Mouse (Mus musculus) CH12.LX (cell line): ENCODE measurements around the gene Arl6ip5. TPM values are rescaled to one million over a fixed set of nuclear protein-coding genes. Genes with fewer than 3 reads are reported as not detected.

Experiments
- DNase-seq: peaks from one replicate; pipeline ENCODE4 v3.0.0-alpha.2; 2013; ENCODE audit errors: extremely low read depth
- H3K27ac ChIP-seq: 2 replicates; pipeline ENCODE4 v1.5.1; 2012; ENCODE audit warnings: low read depth, mild to moderate bottlenecking, control low read depth, moderate library complexity; ENCODE audit not compliant: insufficient read depth
- H3K27me3 ChIP-seq: replicated peaks from 2 replicates; pipeline ENCODE3; 2012; ENCODE audit warnings: inconsistent platforms
- H3K36me3 ChIP-seq, 2 experiments: replicated peaks in 1 of 2; 2 replicates each; pipeline versions ENCODE3 to v1.6.1; 2012; ENCODE audit warnings: inconsistent platforms in 1 of 2, low read length in 1 of 2, mild to moderate bottlenecking in 1 of 2, mixed read lengths in 1 of 2, moderate library complexity in 1 of 2; ENCODE audit not compliant: control insufficient read depth in 1 of 2, insufficient read depth in 1 of 2
- H3K4me1 ChIP-seq, 2 experiments: 2 replicates each; pipeline ENCODE4 v1.6.1; 2012; ENCODE audit warnings: inconsistent platforms in 1 of 2, moderate library complexity in 1 of 2; ENCODE audit not compliant: insufficient read depth in 2 of 2, control insufficient read depth in 1 of 2
- H3K4me2 ChIP-seq: 2 replicates; pipeline ENCODE4 v1.6.1; 2012; ENCODE audit warnings: low read depth, mild to moderate bottlenecking, control low read depth; ENCODE audit not compliant: poor library complexity, insufficient read depth, severe bottlenecking
- H3K4me3 ChIP-seq, 3 experiments: fragments of 150-350 bp in 1 of 3; sonication (generic) in 1 of 3; replicated peaks in 1 of 3; 2 replicates each; pipeline versions ENCODE3 to v1.5.1; 2011 to 2012; ENCODE audit warnings: low read depth in 2 of 3, low read length in 2 of 3, mild to moderate bottlenecking in 2 of 3, moderate library complexity in 2 of 3, control low read depth in 1 of 3, improper control_type of control experiment in 1 of 3, inconsistent platforms in 1 of 3, mixed read lengths in 1 of 3; ENCODE audit not compliant: poor library complexity in 1 of 3
- H3K79me2 ChIP-seq: replicated peaks from 2 replicates; pipeline ENCODE4 v1.6.1; 2012; ENCODE audit warnings: mild to moderate bottlenecking, moderate library complexity; ENCODE audit not compliant: control insufficient read depth, poor library complexity, insufficient read depth, severe bottlenecking; ENCODE audit errors: extremely low read depth
- H3K9ac ChIP-seq: 2 replicates; pipeline ENCODE4 v1.6.1; 2012; ENCODE audit warnings: low read depth, mild to moderate bottlenecking, control low read depth, moderate library complexity; ENCODE audit not compliant: insufficient read depth
- H3K9me3 ChIP-seq: replicated peaks from 2 replicates; pipeline ENCODE3; 2012; ENCODE audit warnings: low read length, inconsistent platforms, mixed read lengths
- BHLHE40 ChIP-seq: IDR thresholded peaks from 2 replicates; pipeline ENCODE4 v1.6.1; 2011; ENCODE audit warnings: mild to moderate bottlenecking, low read depth, low read length, improper control_type of control experiment
- CHD1 ChIP-seq: IDR thresholded peaks from 2 replicates; pipeline ENCODE4 v1.6.1; 2012; ENCODE audit warnings: low read depth, low read length, improper control_type of control experiment, inconsistent platforms
- CHD2 ChIP-seq: IDR thresholded peaks from 2 replicates; pipeline ENCODE4 v1.6.1; 2011; ENCODE audit warnings: low read length, improper control_type of control experiment
- CTCF ChIP-seq, 2 experiments: IDR thresholded peaks in 1 of 2; conservative IDR thresholded peaks in 1 of 2; 2 replicates each; pipeline ENCODE4 v1.5.1; 2011 to 2012; ENCODE audit warnings: low read depth in 2 of 2, low read length in 2 of 2, improper control_type of control experiment in 1 of 2, inconsistent platforms in 1 of 2, mild to moderate bottlenecking in 1 of 2, moderate library complexity in 1 of 2
- E2F4 ChIP-seq: IDR thresholded peaks from 2 replicates; pipeline ENCODE4 v1.6.1; 2011; ENCODE audit warnings: low read depth, low read length, improper control_type of control experiment; ENCODE audit not compliant: insufficient replicate concordance
- ELF1 ChIP-seq: IDR thresholded peaks from 2 replicates; pipeline ENCODE4 v1.6.1; 2014; ENCODE audit warnings: low read depth, mild to moderate bottlenecking, inconsistent platforms, low read length, improper control_type of control experiment
- ETS1 ChIP-seq: conservative IDR thresholded peaks from 2 replicates; pipeline ENCODE4 v1.6.1; 2012; ENCODE audit warnings: low read depth, mild to moderate bottlenecking, inconsistent platforms, low read length, improper control_type of control experiment, moderate library complexity
- GABPA ChIP-seq: IDR thresholded peaks from 2 replicates; pipeline ENCODE4 v1.6.1; 2012; ENCODE audit warnings: low read depth, low read length, improper control_type of control experiment, inconsistent platforms; ENCODE audit not compliant: insufficient replicate concordance
- IRF4 ChIP-seq: IDR thresholded peaks from 2 replicates; pipeline ENCODE4 v1.6.1; 2014; ENCODE audit warnings: low read depth, mild to moderate bottlenecking, inconsistent platforms, low read length, improper control_type of control experiment
- JUND ChIP-seq: conservative IDR thresholded peaks from 2 replicates; pipeline ENCODE4 v1.6.1; 2011; ENCODE audit warnings: low read depth, low read length, improper control_type of control experiment
- KAT2A ChIP-seq: IDR thresholded peaks from 2 replicates; pipeline ENCODE4 v1.6.1; 2012; ENCODE audit warnings: low read length, improper control_type of control experiment, inconsistent platforms; ENCODE audit not compliant: insufficient replicate concordance
- MAX ChIP-seq: IDR thresholded peaks from 2 replicates; pipeline ENCODE4 v1.6.1; 2011; ENCODE audit warnings: low read length, improper control_type of control experiment
- MAZ ChIP-seq: IDR thresholded peaks from 2 replicates; pipeline ENCODE4 v1.6.1; 2012; ENCODE audit warnings: low read depth, mild to moderate bottlenecking, inconsistent platforms, low read length, improper control_type of control experiment, moderate library complexity
- MXI1 ChIP-seq: IDR thresholded peaks from 2 replicates; pipeline ENCODE4 v1.6.1; 2011; ENCODE audit warnings: mild to moderate bottlenecking, low read depth, low read length, improper control_type of control experiment
- MYC ChIP-seq: IDR thresholded peaks from 2 replicates; pipeline ENCODE4 v1.6.1; 2011; ENCODE audit warnings: low read depth, mild to moderate bottlenecking, improper control_type of control experiment, low read length
- NELFE ChIP-seq: IDR thresholded peaks from 2 replicates; pipeline ENCODE4 v1.6.1; 2011; ENCODE audit warnings: low read depth, low read length, improper control_type of control experiment
- NRF1 ChIP-seq: IDR thresholded peaks from 2 replicates; pipeline ENCODE4 v1.6.1; 2014; ENCODE audit warnings: low read depth, mild to moderate bottlenecking, inconsistent platforms, low read length, improper control_type of control experiment, moderate library complexity
- PAX5 ChIP-seq: IDR thresholded peaks from 2 replicates; pipeline ENCODE4 v1.6.1; 2012; ENCODE audit warnings: low read length, inconsistent platforms, mixed read lengths
- POLR2AphosphoS2 ChIP-seq: IDR thresholded peaks from 2 replicates; pipeline ENCODE4 v1.6.1; 2011; ENCODE audit warnings: low read depth, low read length, improper control_type of control experiment
- RAD21 ChIP-seq: IDR thresholded peaks from 2 replicates; pipeline ENCODE4 v1.6.1; 2011; ENCODE audit warnings: low read depth, mild to moderate bottlenecking, low read length, improper control_type of control experiment, moderate library complexity
- RCOR1 ChIP-seq: conservative IDR thresholded peaks from 2 replicates; pipeline ENCODE4 v1.6.1; 2012; ENCODE audit warnings: low read depth, mild to moderate bottlenecking, inconsistent platforms, low read length, improper control_type of control experiment
- SIN3A ChIP-seq: IDR thresholded peaks from 2 replicates; pipeline ENCODE4 v1.6.1; 2012; ENCODE audit warnings: low read length, improper control_type of control experiment, inconsistent platforms
- TCF12 ChIP-seq: IDR thresholded peaks from 2 replicates; pipeline ENCODE4 v1.6.1; 2014; ENCODE audit warnings: low read depth, mild to moderate bottlenecking, inconsistent platforms, low read length, improper control_type of control experiment
- USF1 ChIP-seq: IDR thresholded peaks from 2 replicates; pipeline ENCODE4 v1.6.1; 2014; ENCODE audit warnings: low read depth, mild to moderate bottlenecking, inconsistent platforms, low read length, improper control_type of control experiment
- ZC3H11A ChIP-seq: IDR thresholded peaks from 2 replicates; pipeline ENCODE4 v1.6.1; 2012; ENCODE audit warnings: low read depth, mild to moderate bottlenecking, inconsistent platforms, low read length, improper control_type of control experiment
- ZNF384 ChIP-seq: IDR thresholded peaks from 2 replicates; pipeline ENCODE4 v1.6.1; 2012; ENCODE audit warnings: low read depth, low read length, improper control_type of control experiment, inconsistent platforms
- dilution Hi-C: fragments of 300-500 bp; cut with MboI; formaldehyde crosslinking; loops from 2 replicates; pipeline ENCODE4 v1.14.3; 2020; ENCODE audit warnings: low sequenced_read_pairs; ENCODE audit not compliant: extremely low pct_unique_long_range_greater_than_20kb, extremely low pct_ligation_motif_present
- in situ Hi-C: fragments of 300-500 bp; cut with MboI; formaldehyde crosslinking; loops from 3 replicates; pipeline ENCODE4 v1.14.3; 2019; ENCODE audit warnings: low sequenced_read_pairs, low pct_ligation_motif_present, low pct_unique_long_range_greater_than_20kb, mixed read lengths
- polyA plus RNA-seq: library from polyadenylated mRNA; unstranded; fragments of >175 nt; gene quantifications from 2 replicates; pipeline ENCODE4 v1.2.1, GENCODE M21; 2012; ENCODE audit warnings: low read depth; ENCODE audit not compliant: insufficient read length
- total RNA-seq, 2 experiments: library from RNA; depleted of rRNA; stranded (reverse); fragments of 300-350 nt in 1 of 2; fragments of >200 nt in 1 of 2; gene quantifications; 2 replicates each; pipeline ENCODE4 v1.2.3; 2012 to 2014

The Arl6ip5 gene
- total and polyA plus RNA-seq, 3 experiments: 43.6 to 135 (median 118) TPM

GRCm38 (mm10) chr6:97211981-97212380, 1.5 kb downstream of the Arl6ip5 start:
- H3K79me2 ChIP-seq: peaks cover 37% of the 10 kb centered on the region
- H3K4me1 ChIP-seq: peaks cover 9 to 75% of the 10 kb centered on the region in 2 experiments
- H3K36me3 ChIP-seq: peaks cover 11 to 32% of the 10 kb centered on the region in 2 experiments
- peaks cover 8% of the 10 kb centered on the region for H3K9me3 ChIP-seq
- dilution Hi-C loops (no loop called here), in situ Hi-C loops (loop anchor here (25.0 kb wide), 1 partner anchor 625 kb away; no protein-coding TSS in a partner anchor)
- no peak overlapping the region for H3K27ac ChIP-seq
- DNase-seq: no peak
- H3K27me3 ChIP-seq: no peaks in the 10 kb centered on the region
- peak overlapping the region; percentile 62 for H3K4me2 ChIP-seq
- no peak; the same call in 1 of the 2 replicates for TF ChIP-seq SIN3A
- TF ChIP-seq BHLHE40: no peak
- TF ChIP-seq PAX5: no peak
- TF ChIP-seq NRF1: no peak
- peak; percentile 63 for TF ChIP-seq MXI1
- TF ChIP-seq MYC: peak; percentile 49; the same call in 1 of the 2 replicates
- TF ChIP-seq MAZ: no peak
- peak; percentile 92 for TF ChIP-seq CHD1
- TF ChIP-seq ETS1: no peak
- 0 out of 2 replicates have a peak, but pooled peaks have one; percentile 48 for TF ChIP-seq MAX
- no peak for TF ChIP-seq RAD21
- TF ChIP-seq ZC3H11A: no peak
- no peak for TF ChIP-seq TCF12
- no peak for TF ChIP-seq CTCF (conservative IDR thresholded peaks at IDR 0.05 in 1 of 2, IDR thresholded peaks at IDR 0.05 in 1 of 2; ENCODE audit: low read depth in 2 of 2, low read length in 2 of 2)
- TF ChIP-seq ELF1: no peak
- TF ChIP-seq GABPA: no peak
- TF ChIP-seq JUND: no peak
- TF ChIP-seq CHD2: no peak
- TF ChIP-seq USF1: no peak
- TF ChIP-seq IRF4: no peak
- H3K9ac ChIP-seq: peak overlapping the region; percentile 89
- H3K4me3 ChIP-seq: peak overlapping the region; percentile 88 to 97 (median 91)

GRCm38 (mm10) chr6:97216154-97216821, 5.8 kb downstream of the Arl6ip5 start:
- H3K4me1 ChIP-seq: peaks cover 7 to 64% of the 10 kb centered on the region in 2 experiments; a peak in 3 of 4 replicates
- H3K4me3 ChIP-seq: no peak overlapping the region
- no peak overlapping the region for H3K4me2 ChIP-seq
- DNase-seq: no peak
- TF ChIP-seq TCF12 (no peak), JUND (no peak), ELF1 (no peak), POLR2AphosphoS2 (no peak), ZNF384 (no peak), KAT2A (no peak), E2F4 (no peak), GABPA (no peak), PAX5 (no peak), MAZ (no peak), RCOR1 (no peak), NELFE (no peak), CHD1 (no peak), CTCF (conservative IDR thresholded peaks at IDR 0.05 in 1 of 2, IDR thresholded peaks at IDR 0.05 in 1 of 2; ENCODE audit: low read depth in 2 of 2, low read length in 2 of 2) (no peak)
- dilution Hi-C loops (no loop called here), in situ Hi-C loops (loop anchor here (25.0 kb wide), 1 partner anchor 621 kb away; no protein-coding TSS in a partner anchor)
- no peak overlapping the region for H3K27ac ChIP-seq
- H3K79me2 ChIP-seq: peaks cover 58% of the 10 kb centered on the region
- peaks cover 11 to 59% of the 10 kb centered on the region in 2 experiments for H3K36me3 ChIP-seq
- H3K9me3 ChIP-seq: peaks cover 8% of the 10 kb centered on the region
- no peaks in the 10 kb centered on the region for H3K27me3 ChIP-seq
- H3K9ac ChIP-seq: no peak overlapping the region
